8 mouse cellular contexts compared by ENCODE assay signal in the genomic region with DNA sequence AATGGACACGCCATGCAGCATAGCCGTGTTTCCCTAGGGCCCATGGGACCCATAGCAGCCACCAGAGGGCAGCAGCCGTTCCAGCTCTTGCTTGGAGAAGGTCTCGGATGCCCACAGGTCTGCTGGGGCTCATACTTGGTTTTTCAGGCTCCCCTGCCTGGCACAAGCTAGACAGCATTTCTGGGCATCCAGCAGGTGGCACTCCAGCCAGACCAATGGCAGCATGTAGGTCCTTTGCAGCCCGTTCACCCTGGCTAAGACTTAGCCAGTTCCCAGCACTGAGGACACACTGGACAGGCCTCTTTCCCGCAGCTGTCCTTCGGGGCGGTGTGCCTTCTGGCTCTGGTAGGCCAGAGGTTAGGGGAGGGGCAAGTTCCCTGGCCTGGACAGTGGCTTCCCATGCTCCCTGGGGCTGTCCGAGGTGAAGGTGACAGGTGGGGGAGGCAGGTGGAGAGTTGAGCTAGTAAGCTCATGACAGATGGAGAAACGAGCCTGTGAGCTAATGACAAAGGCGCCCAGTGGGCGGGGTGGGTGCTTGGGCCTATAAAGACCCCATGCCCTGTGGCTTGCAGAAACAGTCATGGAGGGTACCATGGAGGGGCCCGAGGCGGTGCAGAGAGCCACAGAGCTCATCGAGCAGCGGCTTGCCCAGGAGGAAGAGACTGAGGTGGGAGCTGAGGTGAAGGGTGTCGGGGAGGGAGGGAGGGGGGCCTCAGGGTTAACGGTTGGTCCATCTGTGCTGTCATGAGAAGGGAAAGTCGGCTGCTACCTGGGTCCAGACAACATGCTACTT. TPM values are rescaled to one million over a fixed set of nuclear protein-coding genes. Genes with fewer than 3 reads are reported as not detected.
A peak's percentile ranks its signal among the peaks of the same experiment; 100 is the strongest.
DNase-seq lines count a peak whose midpoint lies in the region; ATAC-seq lines count a peak whose summit lies in the region.

Gene Ankrd2 (plus strand): TSS at position 545 of the 793 bp plus-strand sequence.

- peaks cover 6% of the 10 kb centered on the region for H3K27me3 ChIP-seq in embryonic facial prominence, embryonic 13.5 days
- H3K27me3 ChIP-seq in kidney, embryonic 15.5 days: 0 out of 2 replicates have a peak, but pooled peaks cover 7% of the 10 kb centered on the region
- 0 out of 2 replicates have a peak, but pooled peaks cover 7% of the 10 kb centered on the region for H3K27me3 ChIP-seq in limb, embryonic 15.5 days

- H3K4me1 ChIP-seq in embryonic facial prominence, embryonic 13.5 days: peaks cover 24% of the 10 kb centered on the region
- peaks cover 12% of the 10 kb centered on the region for H3K4me1 ChIP-seq in kidney, embryonic 15.5 days
- peaks cover 25% of the 10 kb centered on the region for H3K4me1 ChIP-seq in limb, embryonic 15.5 days

- H3K9ac ChIP-seq in embryonic facial prominence, embryonic 13.5 days: 0 out of 2 replicates have a peak within 1 kb of the TSS, but pooled peaks have one; percentile 27
- no peak within 1 kb of the TSS for H3K9ac ChIP-seq in kidney, embryonic 15.5 days
- H3K9ac ChIP-seq in limb, embryonic 15.5 days: no peak within 1 kb of the TSS

- no peaks in the 10 kb centered on the region for H3K9me3 ChIP-seq in embryonic facial prominence, embryonic 13.5 days
- no peaks in the 10 kb centered on the region for H3K9me3 ChIP-seq in kidney, embryonic 15.5 days (replicated peaks)
- no peaks in the 10 kb centered on the region for H3K9me3 ChIP-seq in limb, embryonic 15.5 days

- 0 out of 2 replicates have a peak, but pooled peaks have one; percentile 16 for ATAC-seq in embryonic facial prominence, embryonic 13.5 days (ENCODE audit: insufficient number of reproducible peaks, insufficient read depth, low FRiP score, low TSS enrichment, low read depth)
- ATAC-seq in kidney, embryonic 15.5 days (replicated peaks; ENCODE audit: low FRiP score): peak; percentile 88
- ATAC-seq in limb, embryonic 15.5 days (ENCODE audit: insufficient number of reproducible peaks, low FRiP score, low TSS enrichment, low read depth): peak; percentile 58; the same call in 1 of the 2 replicates
- ATAC-seq in monocyte, adult 5-6 weeks (replicated peaks; ENCODE audit: insufficient number of reproducible peaks, low FRiP score, low TSS enrichment, poor library complexity, severe bottlenecking): peak; percentile 49

- peaks cover 19% of the 10 kb centered on the region for H3K36me3 ChIP-seq in embryonic facial prominence, embryonic 13.5 days
- H3K36me3 ChIP-seq in kidney, embryonic 15.5 days: peaks cover 28% of the 10 kb centered on the region
- H3K36me3 ChIP-seq in limb, embryonic 15.5 days: peaks cover 14% of the 10 kb centered on the region

- no peak within 1 kb of the TSS for H3K4me3 ChIP-seq in embryonic facial prominence, embryonic 13.5 days
- no peak within 1 kb of the TSS for H3K4me3 ChIP-seq in kidney, embryonic 15.5 days (replicated peaks)
- H3K4me3 ChIP-seq in limb, embryonic 15.5 days: no peak within 1 kb of the TSS

- WGBS in embryonic facial prominence, embryonic 13.5 days: 66% methylated on average over 19 of the region's 19 CpGs
- 64% methylated on average over 19 of the region's 19 CpGs for WGBS in kidney, embryonic 15.5 days
- 62% methylated on average over 19 of the region's 19 CpGs for WGBS in limb, embryonic 15.5 days

- H3K27ac ChIP-seq in embryonic facial prominence, embryonic 13.5 days: peak within 1 kb of the TSS; percentile 80
- H3K27ac ChIP-seq in kidney, embryonic 15.5 days: 0 out of 2 replicates have a peak within 1 kb of the TSS, but pooled peaks have one; percentile 19
- peak within 1 kb of the TSS; percentile 54 for H3K27ac ChIP-seq in limb, embryonic 15.5 days

- peak within 1 kb of the TSS; percentile 24; the same call in 1 of the 2 replicates for H3K4me2 ChIP-seq in embryonic facial prominence, embryonic 13.5 days
- no peak within 1 kb of the TSS for H3K4me2 ChIP-seq in kidney, embryonic 15.5 days
- no peak within 1 kb of the TSS for H3K4me2 ChIP-seq in limb, embryonic 15.5 days

- peak; percentile 90 for DNase-seq in 3T3-L1 (ENCODE audit: low read depth, low spot score)
- peak; percentile 89 to 92 for DNase-seq in adrenal gland, postnatal 36 days
- peak; percentile 85 for DNase-seq in heart, adult 9 months (ENCODE audit: low spot score in 2 of 2)
- DNase-seq in spleen, postnatal 36 days (ENCODE audit: low spot score in 2 of 2): peak; percentile 70 to 71

RNA-seq across cellular contexts. Expression of gene Ankrd2, which starts in this region (rescaled TPM):
- under 1 TPM in 1 of 2 experiments, not detected in 1; 0.49 TPM for total RNA-seq in adrenal gland, postnatal 36 days (2021)
- 0.25 and 0.31 TPM in 2 replicates for polyA plus RNA-seq in embryonic facial prominence, embryonic 13.5 days (2015; fragmentation: Nextera tagmentation; extraction: Ambion mirVana)
- polyA plus RNA-seq in kidney, embryonic 15.5 days (2015; fragmentation: Nextera tagmentation; extraction: Ambion mirVana): 0.35 TPM in 1 of 2 replicates, not detected in the other
- polyA plus RNA-seq in limb, embryonic 15.5 days (2015; fragmentation: Nextera tagmentation; extraction: Ambion mirVana): 0.72 and 3.0 TPM in 2 replicates
- not detected in 3 replicates for total RNA-seq in monocyte, adult 5-6 weeks (2017)

Comparison
In these comparisons a context has a peak if more than half of its experiments do, and no peak if none do; other contexts are left out.
1. Peak in DNase-seq in adrenal gland, postnatal 36 days; RNA of the gene not detected or under 1 TPM.
2. Peak in ATAC-seq, H3K27ac ChIP-seq, H3K9ac ChIP-seq and H3K4me2 ChIP-seq in embryonic facial prominence, embryonic 13.5 days; RNA of the gene not detected or under 1 TPM.
3. Peak in ATAC-seq and H3K27ac ChIP-seq in kidney, embryonic 15.5 days; RNA of the gene not detected or under 1 TPM.
4. Peak in ATAC-seq in monocyte, adult 5-6 weeks; RNA of the gene not detected or under 1 TPM.
5. ATAC-seq: peak in every context shown above with its lines; median percentile 88 in kidney, embryonic 15.5 days; 58 in limb, embryonic 15.5 days; 49 in monocyte, adult 5-6 weeks; 16 in embryonic facial prominence, embryonic 13.5 days.
6. H3K27ac ChIP-seq: peak in every context shown above with its lines; median percentile 80 in embryonic facial prominence, embryonic 13.5 days; 54 in limb, embryonic 15.5 days; 19 in kidney, embryonic 15.5 days.